Mouse (Mus musculus) fibroblast of lung, adult 2 months (primary cell): ENCODE data around the gene Stt3b.

Experiments used
- DNase-seq: peaks from one replicate; pipeline ENCODE4 v3.0.0-alpha.2; 2011; ENCODE audit warnings: low read depth

Stt3b gene

DNA sequence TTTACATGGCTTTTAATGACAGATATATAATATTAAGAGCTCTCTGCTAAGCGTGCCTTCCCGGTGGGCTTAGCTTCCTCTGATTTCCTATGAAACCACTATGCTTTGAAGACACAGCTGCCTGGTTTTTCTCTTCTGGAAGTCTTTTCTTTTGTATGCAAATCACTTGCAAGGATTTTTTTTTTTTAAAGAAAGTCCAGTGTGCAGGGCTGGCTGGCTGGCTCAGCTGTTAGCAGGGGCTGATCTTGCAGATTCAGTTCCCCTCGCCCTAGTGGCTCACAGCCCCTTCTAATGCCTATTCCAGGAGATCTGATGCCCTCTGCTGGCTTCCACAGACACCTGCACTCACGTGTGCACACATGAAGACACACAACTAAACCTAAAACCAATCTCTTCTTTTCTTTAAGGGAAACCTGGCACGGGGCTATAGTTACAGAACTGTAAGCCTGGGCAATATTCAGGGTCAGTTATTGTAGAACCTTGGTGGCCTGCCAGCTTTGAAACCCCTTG is 96.4 kb downstream of the Stt3b start:
- no peak for DNase-seq

DNA sequence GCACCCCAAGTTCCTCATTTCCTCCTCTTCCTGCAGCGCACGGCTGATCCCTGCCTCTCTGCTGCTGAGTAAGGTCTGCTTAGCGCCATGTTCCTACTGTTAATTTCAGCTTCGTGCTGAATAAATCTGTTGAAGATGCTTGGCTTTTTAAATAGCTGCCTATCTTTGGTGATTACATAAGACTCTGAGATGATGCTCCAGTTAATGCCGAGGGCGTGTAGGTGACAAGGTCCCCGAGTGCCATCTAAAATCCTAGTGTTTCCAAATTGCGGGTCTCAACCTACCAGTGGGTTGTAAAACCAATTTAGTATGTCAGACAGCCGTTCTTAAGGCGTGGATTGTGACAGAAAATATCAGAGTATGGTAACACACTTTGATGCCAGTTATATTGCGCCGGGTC is 99.7 kb downstream of the Stt3b start:
- DNase-seq: no peak

DNA sequence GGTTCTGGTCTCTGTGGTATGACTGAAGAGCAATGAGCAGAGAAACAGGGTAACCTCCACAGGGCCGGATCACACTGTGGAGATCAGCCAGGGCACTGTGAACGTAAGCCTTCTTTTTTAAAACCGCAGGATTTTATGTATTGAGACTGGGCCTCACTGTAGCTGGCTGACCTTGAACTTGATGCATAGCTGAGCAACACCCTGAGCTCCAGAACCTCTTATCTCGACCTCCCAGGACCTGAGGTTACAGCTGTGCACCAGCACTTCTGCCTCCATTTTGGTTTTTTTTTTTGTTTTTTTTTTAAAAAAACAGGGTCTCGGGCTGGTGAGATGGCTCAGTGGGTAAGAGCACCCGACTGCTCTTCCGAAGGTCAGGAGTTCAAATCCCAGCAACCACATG is 100.5 kb downstream of the Stt3b start:
- DNase-seq: no peak

DNA sequence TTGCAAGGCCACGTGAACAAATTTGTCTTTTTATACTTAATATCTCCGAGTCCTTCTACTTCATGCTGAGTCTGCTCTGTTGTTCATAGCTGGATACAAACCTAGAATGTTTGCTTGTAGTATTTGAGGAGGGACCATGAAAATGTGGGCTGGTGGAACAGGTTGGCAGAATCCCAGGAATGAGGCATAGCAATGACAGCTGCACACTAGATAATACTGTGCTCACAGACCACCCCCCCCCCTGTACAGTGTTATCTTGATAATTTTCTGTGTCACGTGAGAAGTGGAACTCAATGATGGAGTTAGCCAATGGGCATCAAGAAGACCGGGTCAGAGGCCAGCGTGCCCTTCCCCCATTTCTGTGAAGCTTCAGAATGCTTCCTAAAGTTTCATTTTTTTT is 104.0 kb downstream of the Stt3b start:
- DNase-seq: no peak

DNA sequence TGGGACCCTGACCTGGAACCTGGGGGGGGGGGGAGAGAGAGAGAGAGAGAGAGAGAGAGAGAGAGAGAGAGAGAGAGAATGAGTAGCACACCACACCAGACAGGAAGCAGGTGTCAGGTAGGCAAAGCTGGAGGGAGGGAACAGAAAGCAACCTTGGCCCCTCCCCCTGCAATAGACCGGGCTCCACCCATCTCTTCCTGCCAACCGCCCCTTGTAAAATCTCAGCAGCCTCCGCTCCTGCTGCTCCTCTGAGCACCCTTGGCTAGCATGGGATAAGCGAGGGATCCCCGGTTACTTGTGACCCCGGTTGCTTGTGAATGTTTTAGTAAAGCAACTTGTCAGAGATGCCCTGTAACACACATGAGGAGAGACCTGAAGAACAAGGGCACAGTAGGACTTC is 104.7 kb downstream of the Stt3b start:
- no peak for DNase-seq

DNA sequence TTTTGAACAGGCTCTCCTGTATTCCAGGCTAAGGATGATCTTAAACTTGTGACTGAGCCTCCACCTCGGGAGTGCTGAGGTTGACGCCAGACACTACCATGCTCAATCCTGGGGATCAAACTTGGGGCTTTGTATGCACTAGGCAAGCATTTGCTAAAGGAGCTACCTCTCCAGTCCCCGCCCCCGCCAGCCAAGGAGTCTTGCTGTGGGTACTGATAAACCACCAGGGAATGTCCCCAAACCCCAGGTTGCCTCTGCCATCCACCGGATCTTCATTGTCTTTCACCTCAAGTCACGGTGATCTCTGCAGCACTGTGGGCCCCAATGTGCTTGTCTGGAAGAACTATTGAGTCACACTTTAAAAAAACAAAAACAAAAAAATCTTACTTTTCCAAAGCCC is 107.1 kb downstream of the Stt3b start:
- DNase-seq: no peak

DNA sequence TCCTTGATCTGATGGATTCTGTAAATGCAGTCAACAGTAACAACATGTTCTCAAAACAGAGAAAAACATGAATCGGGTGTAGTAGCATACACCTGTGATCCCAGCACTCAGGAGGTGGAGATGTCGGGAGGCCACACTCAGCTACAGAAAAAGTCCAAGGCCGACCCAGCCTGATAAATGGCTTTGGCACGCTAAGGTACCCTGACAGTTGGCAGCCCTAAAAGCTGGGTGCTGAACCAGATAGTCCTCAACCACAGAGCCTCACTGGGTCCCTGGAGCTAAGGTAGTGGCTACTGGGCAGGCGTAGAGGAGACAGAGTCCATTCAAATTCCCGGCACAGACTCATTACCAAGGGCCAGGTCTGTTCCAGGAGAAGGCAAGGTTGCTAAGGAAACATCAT is 109.0 kb downstream of the Stt3b start:
- DNase-seq: no peak

DNA sequence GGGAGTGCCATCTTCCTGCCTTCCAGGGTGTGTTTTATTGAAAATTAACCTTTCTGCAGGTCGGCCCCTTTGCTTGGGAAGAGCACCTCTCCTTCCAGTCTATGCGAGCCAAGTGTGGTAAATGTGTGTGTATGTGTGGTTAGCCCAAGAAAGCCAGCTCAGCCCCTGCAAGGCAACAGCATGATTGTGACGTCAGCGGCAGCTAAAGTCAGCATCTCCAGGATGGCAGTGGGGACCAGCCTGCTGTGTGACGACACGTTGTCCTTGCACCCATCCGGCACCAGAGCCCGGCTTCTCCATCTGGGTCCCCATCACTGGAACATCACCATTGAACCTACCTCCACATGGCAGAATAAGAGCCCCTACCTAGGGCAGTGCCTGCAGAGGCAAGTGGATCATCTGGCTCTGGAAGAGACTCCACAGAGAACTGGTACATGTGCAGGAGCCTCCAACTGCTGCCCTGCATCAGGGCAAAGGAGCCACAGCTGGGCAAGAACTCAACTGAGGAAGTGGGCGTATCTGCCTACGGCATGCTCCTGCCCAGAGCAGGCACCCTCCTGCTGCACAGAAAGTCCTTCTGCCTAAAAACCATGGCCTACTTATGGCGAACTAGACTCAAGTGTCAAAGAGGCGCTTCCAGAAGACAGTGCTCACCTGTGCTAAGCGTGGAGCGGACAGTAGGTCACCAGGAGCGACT is 109.9 kb downstream of the Stt3b start:
- DNase-seq: no peak

DNA sequence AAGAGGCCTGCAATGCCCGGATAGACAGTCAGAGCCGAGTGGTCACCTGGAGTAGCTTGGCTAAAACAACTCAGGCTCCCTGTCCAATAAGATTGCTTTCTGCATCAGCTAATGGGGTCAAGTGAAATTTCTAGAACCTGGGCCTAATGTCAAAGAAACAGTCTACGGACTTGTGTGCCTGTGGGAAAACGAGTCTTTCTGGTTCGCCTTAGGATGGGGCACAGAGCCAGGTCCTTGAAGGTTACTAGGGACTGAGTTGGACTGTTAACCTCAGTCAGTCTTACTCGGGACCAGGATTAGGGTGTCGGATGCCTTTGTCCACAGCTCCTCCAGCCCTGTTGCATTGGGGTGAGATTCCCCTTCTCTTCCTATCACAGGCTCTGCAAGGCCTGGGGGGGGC is 113.1 kb downstream of the Stt3b start:
- DNase-seq: no peak

DNA sequence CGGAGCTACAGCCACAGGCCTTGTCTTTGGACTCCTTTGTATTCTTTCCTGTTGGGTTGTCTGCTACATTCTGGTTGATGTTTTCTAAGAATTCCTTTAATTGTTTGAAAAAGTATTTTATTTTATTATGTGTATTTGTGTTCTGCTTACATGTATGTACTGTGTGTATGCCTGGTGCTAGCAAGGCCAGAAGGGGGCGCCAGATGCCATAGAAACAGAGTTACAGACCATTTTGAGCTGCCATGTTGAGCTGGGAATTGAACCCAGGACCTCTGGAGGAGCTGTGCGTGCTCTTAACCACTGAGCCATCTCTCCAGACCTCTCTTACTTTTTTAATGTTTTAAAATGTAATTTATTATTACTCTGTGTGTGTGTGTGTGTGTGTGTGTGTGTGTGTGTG is 117.3 kb downstream of the Stt3b start:
- no peak for DNase-seq
